Mouse (Mus musculus): ENCODE results near the gene Kcnmb1. TPM values are rescaled to one million over a fixed set of nuclear protein-coding genes. Genes with fewer than 3 reads are reported as not detected.

Kcnmb1 gene
- polyA plus RNA-seq, 1 experiment from 2014 or later, result 2.1 TPM

Other genes starting within 250 kb of the Kcnmb1 start
- 6.6 and 8.9 TPM in 2 replicates for gene Kcnip1, start 30.1 kb downstream of the Kcnmb1 start, polyA plus RNA-seq (2015; fragmentation: Nextera tagmentation; extraction: Ambion mirVana)
- gene Lcp2, start 83.9 kb downstream of the Kcnmb1 start, polyA plus RNA-seq (2015; fragmentation: Nextera tagmentation; extraction: Ambion mirVana), result 3.1 and 4.1 TPM in 2 replicates
- gene 4930469K13Rik, start 135.5 kb downstream of the Kcnmb1 start, polyA plus RNA-seq (2015; fragmentation: Nextera tagmentation; extraction: Ambion mirVana), result 0.68 TPM in 1 of 2 replicates, not detected in the other
- gene Foxi1, start 245.1 kb downstream of the Kcnmb1 start, polyA plus RNA-seq (2015; fragmentation: Nextera tagmentation; extraction: Ambion mirVana), result not detected in 2 replicates